Mouse (Mus musculus) small intestine, adult 2 months (tissue): ENCODE measurements around the gene Cpeb3. TPM values are rescaled to one million over a fixed set of nuclear protein-coding genes. Genes with fewer than 3 reads are reported as not detected.
"Not testable (repeated sequence)": the region's sequence is repeated elsewhere in the genome, so short reads cannot be mapped to it uniquely, and the experiment has no call there.

ENCODE experiments used
- H3K27ac ChIP-seq: fragments of 200-500 bp; 2 replicates; pipeline ENCODE4 v1.5.1; 2012; ENCODE audit warnings: low read depth, low read length, control low read depth, inconsistent platforms; ENCODE audit not compliant: insufficient read depth
- H3K27me3 ChIP-seq: fragments of 200-500 bp; 2 replicates; pipeline ENCODE4 v1.6.1; 2012; ENCODE audit warnings: mild to moderate bottlenecking, moderate library complexity, low read length, inconsistent platforms; ENCODE audit not compliant: control insufficient read depth, insufficient read depth
- H3K36me3 ChIP-seq: fragments of 200-500 bp; 2 replicates; pipeline ENCODE4 v1.6.1; 2012; ENCODE audit warnings: mild to moderate bottlenecking, low read length, control low read depth, inconsistent platforms; ENCODE audit not compliant: control insufficient read depth, insufficient read depth
- H3K4me1 ChIP-seq: fragments of 200-500 bp; 2 replicates; pipeline ENCODE4 v1.6.1; 2012; ENCODE audit warnings: low read length, inconsistent platforms, mixed read lengths; ENCODE audit not compliant: control insufficient read depth, insufficient read depth, insufficient read length
- H3K4me3 ChIP-seq: fragments of 200-500 bp; 2 replicates; pipeline ENCODE4 v1.5.1; 2012; ENCODE audit warnings: low read depth, mild to moderate bottlenecking, control low read depth, inconsistent platforms, low read length, moderate library complexity
- CTCF ChIP-seq: fragments of 200-500 bp; IDR thresholded peaks from 2 replicates; pipeline ENCODE4 v1.5.1; 2012; ENCODE audit warnings: low read depth, mild to moderate bottlenecking, control low read depth, inconsistent platforms, low read length, moderate library complexity, mixed read lengths; ENCODE audit not compliant: insufficient replicate concordance, insufficient read length; ENCODE audit errors: extremely low read depth
- POLR2A ChIP-seq: fragments of 200-500 bp; IDR thresholded peaks from 2 replicates; pipeline ENCODE4 v1.6.1; 2012; ENCODE audit warnings: low read depth, mild to moderate bottlenecking, control low read depth, inconsistent platforms, low read length, moderate library complexity
- WGBS: fragments of 180-500 bp; shearing (Covaris S2); methylation state at CpG from one replicate; pipeline ENCODE4 v1.1.7; 2018; 5-methylcytosine and 5-hydroxymethylcytosine counted together
- polyA plus RNA-seq: library from polyadenylated mRNA; depleted of rRNA; stranded (reverse); fragments of >200 nt; gene quantifications from 2 replicates; pipeline ENCODE4 v1.2.3, GENCODE M21; 2012

The Cpeb3 gene
- polyA plus RNA-seq, 1 experiment: 9.1 TPM

- Histone ChIP-seq H3K4me1 (peaks cover 4% of the 10 kb centered on the region; the same call in 1 of the 2 replicates), H3K4me3 (no peak overlapping the region), H3K36me3 (no peaks in the 10 kb centered on the region), H3K27ac (no peak overlapping the region), H3K27me3 (no peaks in the 10 kb centered on the region)
- no peak for TF ChIP-seq POLR2A
- TF ChIP-seq CTCF: no peak
- 32% methylated on average over 1 of the region's 1 CpGs for WGBS
These were observed 62.6 kb downstream of the Cpeb3 start for GRCm38 (mm10) chr19:37145846-37146245.

- Histone ChIP-seq H3K27ac (no peak overlapping the region), H3K4me1 (peaks cover 4% of the 10 kb centered on the region; the same call in 1 of the 2 replicates), H3K36me3 (no peaks in the 10 kb centered on the region), H3K27me3 (no peaks in the 10 kb centered on the region), H3K4me3 (no peak overlapping the region)
- TF ChIP-seq CTCF (no peak), POLR2A (no peak)
- WGBS: 94% methylated on average over 5 of the region's 5 CpGs
These were observed 63.0 kb downstream of the Cpeb3 start for GRCm38 (mm10) chr19:37145401-37145800.

- H3K27me3 ChIP-seq: no peaks in the 10 kb centered on the region
- no peaks in the 10 kb centered on the region for H3K36me3 ChIP-seq
- H3K4me3 ChIP-seq: no peak overlapping the region
- H3K4me1 ChIP-seq: peaks cover 4% of the 10 kb centered on the region; the same call in 1 of the 2 replicates
- TF ChIP-seq POLR2A: no peak
- TF ChIP-seq CTCF: no peak
- no peak overlapping the region for H3K27ac ChIP-seq
- WGBS: 47% methylated on average over 4 of the region's 4 CpGs
These were observed 66.8 kb downstream of the Cpeb3 start for GRCm38 (mm10) chr19:37141623-37142022.

GRCm38 (mm10) chr19:37137133-37137532 lies 71.3 kb downstream of the Cpeb3 start:
- WGBS: 14% methylated on average over 2 of the region's 2 CpGs
- no peak overlapping the region for H3K27ac ChIP-seq

GRCm38 (mm10) chr19:37135459-37135858 lies 72.9 kb downstream of the Cpeb3 start:
- H3K27ac ChIP-seq, H3K4me3 ChIP-seq, H3K27me3 ChIP-seq, H3K36me3 ChIP-seq, H3K4me1 ChIP-seq: not testable (repeated sequence)
- 95% methylated on average over 2 of the region's 2 CpGs for WGBS

More at GRCm38 (mm10) chr19:37137133-37137532, 71.3 kb downstream of the Cpeb3 start:
- Histone ChIP-seq H3K27me3 (no peaks in the 10 kb centered on the region), H3K4me1 (no peaks in the 10 kb centered on the region), H3K4me3 (no peak overlapping the region), H3K36me3 (no peaks in the 10 kb centered on the region)
- TF ChIP-seq CTCF (no peak), POLR2A (no peak)

- Histone ChIP-seq H3K27me3 (no peaks in the 10 kb centered on the region), H3K4me1 (no peaks in the 10 kb centered on the region), H3K36me3 (no peaks in the 10 kb centered on the region), H3K27ac (no peak overlapping the region), H3K4me3 (no peak overlapping the region)
- TF ChIP-seq CTCF (no peak), POLR2A (no peak)
- 88% methylated on average over 4 of the region's 4 CpGs for WGBS
These were observed 74.7 kb downstream of the Cpeb3 start for GRCm38 (mm10) chr19:37133666-37134065.

GRCm38 (mm10) chr19:37131660-37132059 lies 76.7 kb downstream of the Cpeb3 start:
- no peaks in the 10 kb centered on the region for H3K4me1 ChIP-seq
- H3K36me3 ChIP-seq: no peaks in the 10 kb centered on the region
- TF ChIP-seq CTCF: no peak
- no peak for TF ChIP-seq POLR2A
- no peak overlapping the region for H3K27ac ChIP-seq
- no peak overlapping the region for H3K4me3 ChIP-seq
- H3K27me3 ChIP-seq: no peaks in the 10 kb centered on the region
- WGBS: 80% methylated on average over 1 of the region's 1 CpGs

- Histone ChIP-seq H3K27me3 (no peaks in the 10 kb centered on the region), H3K36me3 (no peaks in the 10 kb centered on the region), H3K4me3 (no peak overlapping the region), H3K4me1 (no peaks in the 10 kb centered on the region), H3K27ac (no peak overlapping the region)
- WGBS: 93% methylated on average over 4 of the region's 4 CpGs
- no peak for TF ChIP-seq POLR2A
- no peak for TF ChIP-seq CTCF
These were observed 79.9 kb downstream of the Cpeb3 start for GRCm38 (mm10) chr19:37128461-37128860.
